In the genomic region with DNA sequence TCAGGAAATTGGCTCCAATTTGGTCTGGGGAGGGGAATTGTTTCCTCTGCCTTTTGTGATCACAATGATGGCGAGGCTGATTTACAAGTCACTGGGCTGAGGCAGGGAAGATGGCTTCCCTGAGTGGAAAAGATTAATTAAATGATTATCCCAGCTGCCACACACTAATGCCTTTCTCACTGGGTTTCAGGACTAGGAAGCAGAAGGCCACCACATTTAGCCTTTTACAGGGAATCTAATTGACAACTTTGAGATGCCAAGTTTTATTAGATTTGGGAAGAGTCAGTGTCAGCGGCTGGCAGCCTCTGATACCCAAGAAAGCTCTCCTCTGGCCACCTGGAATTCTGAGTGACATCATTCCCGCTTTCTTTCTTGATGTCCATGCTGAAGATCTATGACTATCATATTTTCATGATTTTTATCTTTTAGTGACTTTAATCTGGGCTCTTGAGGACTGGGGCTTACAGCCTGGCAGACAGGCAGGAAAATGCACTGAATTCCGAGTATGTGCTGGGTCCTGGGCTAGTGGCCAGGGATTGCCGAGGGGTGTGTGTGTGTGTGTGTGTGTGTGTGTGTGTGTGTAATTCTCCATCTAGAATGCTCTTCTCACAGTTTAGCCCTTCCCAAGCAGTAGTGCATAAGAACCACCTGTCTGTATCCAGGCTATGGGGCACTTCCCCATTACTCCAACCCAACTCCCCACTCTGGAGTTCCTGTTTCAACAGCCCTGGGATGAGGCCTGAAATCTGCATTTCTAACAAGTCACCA, we compare ENCODE assay signal across 8 mouse cellular contexts.
A peak's percentile ranks its signal among the peaks of the same experiment; 100 is the strongest.
DNase-seq lines count a peak whose midpoint lies in the region; ATAC-seq and TF ChIP-seq lines count a peak whose summit lies in the region.

No protein-coding gene starts in this region.

- no peak overlapping the region for H3K27ac ChIP-seq in hindbrain, postnatal 0 days

- DNase-seq in embryo, embryonic 11 days = peak; percentile 25
- DNase-seq in embryo, embryonic 10 days (ENCODE audit: low spot score) = no peak
- DNase-seq in lung, postnatal 14 days = peak; percentile 26
- DNase-seq in lung, postnatal 25 days (ENCODE audit: low spot score) = no peak
- DNase-seq in hindbrain, postnatal 0 days (ENCODE audit: low spot score) = peak; percentile 55
- peak; percentile 57 for DNase-seq in retina, postnatal 1 day
- no peak for DNase-seq in gastrocnemius, postnatal 14 days
- DNase-seq in urinary bladder, postnatal 36 days (ENCODE audit: low spot score in 2 of 2) = no peak

- no peak overlapping the region for H3K4me3 ChIP-seq in hindbrain, postnatal 0 days (ENCODE audit: low read length)

- peak; percentile 49 for ATAC-seq in hindbrain, postnatal 0 days

- no peak for TF ChIP-seq CTCF in hindbrain, postnatal 0 days (IDR thresholded peaks at IDR 0.05; ENCODE audit: low read depth)

- no peaks in the 10 kb centered on the region for H3K27me3 ChIP-seq in hindbrain, postnatal 0 days (ENCODE audit: insufficient read depth, low read length)

- intact Hi-C loops in gastrocnemius, postnatal 14 days (cut with DNase I; ENCODE audit: low total_unique reads) = no loop called here

- H3K4me2 ChIP-seq in hindbrain, postnatal 0 days (ENCODE audit: low read depth, low read length) = no peak overlapping the region

- no peak overlapping the region for H3K9ac ChIP-seq in hindbrain, postnatal 0 days (replicated peaks; ENCODE audit: low read length)

- H3K9me3 ChIP-seq in hindbrain, postnatal 0 days (ENCODE audit: low read length) = no peaks in the 10 kb centered on the region

- 26% methylated on average over 5 of the region's 5 CpGs for WGBS in hindbrain, postnatal 0 days

- H3K4me1 ChIP-seq in hindbrain, postnatal 0 days (ENCODE audit: insufficient read depth, low read length) = peaks cover 24% of the 10 kb centered on the region; the same call in 1 of the 2 replicates

- H3K36me3 ChIP-seq in hindbrain, postnatal 0 days (ENCODE audit: insufficient read depth, low read length) = no peaks in the 10 kb centered on the region

Comparison
In these comparisons a context has a peak if more than half of its experiments do, and no peak if none do; other contexts are left out.
1. DNase-seq: peak in embryo, embryonic 11 days (single experiment), lung, postnatal 14 days (single experiment), hindbrain, postnatal 0 days (single experiment) and retina, postnatal 1 day (single experiment); none in embryo, embryonic 10 days (single experiment), lung, postnatal 25 days (single experiment), gastrocnemius, postnatal 14 days (single experiment) and urinary bladder, postnatal 36 days (0 of 2).